ENCODE assay signal across 8 mouse cellular contexts in the genomic region with DNA sequence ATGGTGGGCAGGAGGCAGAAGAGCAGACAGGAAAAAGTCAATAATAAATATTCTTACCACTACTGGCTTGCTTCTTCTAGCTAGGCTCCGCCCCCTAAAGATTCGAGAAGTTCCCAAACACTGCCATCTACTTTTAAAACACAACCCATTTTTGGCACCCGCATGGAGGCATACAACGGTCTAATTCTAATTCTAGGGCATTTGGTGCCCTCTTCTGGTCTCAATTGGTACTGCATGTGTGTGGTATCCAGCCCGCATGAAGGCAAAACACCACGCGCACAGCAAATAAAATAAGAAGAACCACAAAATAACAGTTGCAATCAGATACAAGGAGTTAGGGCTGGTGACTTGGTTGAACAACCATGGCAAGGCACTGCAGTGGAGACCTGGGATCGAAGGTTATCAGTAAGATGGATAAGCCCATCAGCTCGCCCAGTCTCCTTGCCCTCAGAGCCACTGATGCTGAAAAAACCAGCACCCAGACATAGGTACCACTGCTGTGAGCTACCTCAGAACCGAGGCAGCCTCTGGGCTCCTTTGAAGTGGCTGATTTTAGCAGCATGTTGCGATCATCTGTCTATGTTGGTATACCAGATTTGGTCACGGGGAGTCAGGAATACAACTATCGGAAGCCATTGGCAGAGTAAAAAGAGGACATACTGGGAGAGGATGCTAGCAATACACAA. TPM values are rescaled to one million over a fixed set of nuclear protein-coding genes. Genes with fewer than 3 reads are reported as not detected.
A peak's percentile ranks its signal among the peaks of the same experiment; 100 is the strongest.
DNase-seq lines count a peak whose midpoint lies in the region; TF ChIP-seq lines count a peak whose summit lies in the region.

No protein-coding gene starts in this region.

- DNase-seq in 3134 (ENCODE audit: extremely low read depth, insufficient read length, low spot score) (peak; percentile 25), ES-E14 (ENCODE audit: low read depth, low spot score) (peak; percentile 86), liver (peak; percentile 75)
- DNase-seq in cerebellum, adult 11-12 months, result peak; percentile 65
- DNase-seq in frontal cortex, adult 2 months (ENCODE audit: extremely low spot score in 1 of 2, low spot score in 1 of 2), result peak; percentile 59 to 95
- DNase-seq in kidney, adult 8-10 months, result peak; percentile 61 to 79
- peak; percentile 83 for DNase-seq in ovary, postnatal 14 days (ENCODE audit: low spot score)
- peak; percentile 78 for DNase-seq in thymus, postnatal 25 days

- H3K27ac ChIP-seq in ES-E14 (ENCODE audit: insufficient read depth, low read depth, low read length, poor library complexity, severe bottlenecking), result no peak overlapping the region

- no peaks in the 10 kb centered on the region for H3K9me3 ChIP-seq in ES-E14 (ENCODE audit: control insufficient read depth, insufficient read depth, low read depth, low read length)

- no peak overlapping the region for H3K9ac ChIP-seq in ES-E14 (ENCODE audit: insufficient read depth, low read depth, low read length, poor library complexity, severe bottlenecking)

- 0 out of 2 replicates have a peak, but pooled peaks cover 1% of the 10 kb centered on the region for H3K36me3 ChIP-seq in ES-E14 (ENCODE audit: control insufficient read depth, insufficient read depth, low read length, poor library complexity, severe bottlenecking)

- in situ Hi-C loops in ES-E14 (cut with MboI; ENCODE audit: low sequenced_read_pairs in 2 of 2, unreplicated experiment in 2 of 2), result no loop called here

- peaks cover 2 to 24% of the 10 kb centered on the region in 2 experiments; a peak in 3 of 4 replicates for H3K4me1 ChIP-seq in ES-E14 (ENCODE audit: control insufficient read depth in 2 of 2, insufficient read depth in 2 of 2, low read length in 2 of 2, poor library complexity in 1 of 2)

- H3K4me3 ChIP-seq in ES-E14 (ENCODE audit: insufficient read depth in 1 of 2, low read depth in 1 of 2, low read length in 2 of 2, poor library complexity in 1 of 2, severe bottlenecking in 1 of 2), result no peak overlapping the region

TF ChIP-seq in ES-E14, 5 proteins besides CTCF, POLR2A, EP300 and RAD21:
- TF ChIP-seq HCFC1 (IDR thresholded peaks at IDR 0.05; ENCODE audit: borderline replicate concordance, insufficient read depth, low read length), result no peak
- TF ChIP-seq MAFK (IDR thresholded peaks at IDR 0.05; ENCODE audit: insufficient read depth, low read depth, low read length), result no peak
- peak; percentile 49; the same call in 1 of the 2 replicates for TF ChIP-seq ZC3H11A (IDR thresholded peaks at IDR 0.05; ENCODE audit: borderline replicate concordance, low read depth, low read length)

RNA-seq across cellular contexts. Expression of a gene that starts 4.4 kb away (rescaled TPM):
- total RNA-seq in ES-E14 (2012; rRNA removed), result 17.8 and 21.7 TPM in 2 replicates
- polyA plus RNA-seq in frontal cortex, adult 2 months (2012; rRNA removed), result 19.4 and 19.9 TPM in 2 replicates

RNA-seq across cellular contexts. Expression of a gene that starts 46.8 kb away (rescaled TPM):
- total RNA-seq in ES-E14 (2012; rRNA removed), result 57.6 and 61.7 TPM in 2 replicates
- 25.7 and 29.3 TPM in 2 replicates for polyA plus RNA-seq in frontal cortex, adult 2 months (2012; rRNA removed)

RNA-seq across cellular contexts. Expression of a gene that starts 51.8 kb away (rescaled TPM):
- total RNA-seq in ES-E14 (2012; rRNA removed), result 6.1 and 12.1 TPM in 2 replicates
- polyA plus RNA-seq in frontal cortex, adult 2 months (2012; rRNA removed), result 20.7 and 20.9 TPM in 2 replicates

Comparison
In these comparisons a context has a peak if more than half of its experiments do, and no peak if none do; other contexts are left out.
1. DNase-seq: peak in every context shown above with its lines; median percentile 86 in ES-E14; 83 in ovary, postnatal 14 days; 78 in thymus, postnatal 25 days; 77 in frontal cortex, adult 2 months; 75 in liver; 70 in kidney, adult 8-10 months; 65 in cerebellum, adult 11-12 months; 25 in 3134.